Mouse (Mus musculus) heart, postnatal 0 days (tissue): ENCODE data around the gene Borcs6. TPM values are rescaled to one million over a fixed set of nuclear protein-coding genes. Genes with fewer than 3 reads are reported as not detected.

Experiments
- ATAC-seq: fragments of 200-750 bp; cut with Nextera tagmentation; 2 replicates; pipeline ENCODE4 v1.8.0; 2017; ENCODE audit warnings: low read depth, moderate number of reproducible peaks, moderate library complexity; ENCODE audit not compliant: insufficient read depth
- DNase-seq: peaks from one replicate; pipeline ENCODE4 v3.0.0-alpha.2; 2016; ENCODE audit warnings: low spot score
- H3K27ac ChIP-seq: fragments of 300-500 bp; sonication (generic); 2 replicates; pipeline ENCODE4 v1.5.1; 2014; ENCODE audit warnings: low read depth, mild to moderate bottlenecking
- H3K27me3 ChIP-seq: fragments of 300-500 bp; sonication (generic); 2 replicates; pipeline ENCODE4 v1.6.1; 2014; ENCODE audit warnings: low read length, mixed read lengths; ENCODE audit not compliant: control insufficient read depth, insufficient read depth
- H3K36me3 ChIP-seq: fragments of 300-500 bp; sonication (generic); replicated peaks from 2 replicates; pipeline ENCODE4 v1.6.1; 2014; ENCODE audit warnings: low read length, mixed read lengths; ENCODE audit not compliant: control insufficient read depth, insufficient read depth
- H3K4me1 ChIP-seq: fragments of 300-500 bp; sonication (generic); 2 replicates; pipeline ENCODE4 v1.6.1; 2014; ENCODE audit warnings: antibody characterized with exemption; ENCODE audit not compliant: control insufficient read depth, insufficient read depth
- H3K4me2 ChIP-seq: fragments of 300-500 bp; sonication (generic); 2 replicates; pipeline ENCODE4 v1.6.1; 2014; ENCODE audit warnings: low read depth, mild to moderate bottlenecking, low read length, moderate library complexity
- H3K4me3 ChIP-seq: fragments of 300-500 bp; sonication (generic); 2 replicates; pipeline ENCODE4 v1.5.1; 2014; ENCODE audit warnings: low read depth, low read length
- H3K9ac ChIP-seq: fragments of 300-500 bp; sonication (generic); replicated peaks from 2 replicates; pipeline ENCODE4 v1.6.1; 2014; ENCODE audit warnings: low read depth, low read length, mixed read lengths
- H3K9me3 ChIP-seq: fragments of 300-500 bp; sonication (generic); replicated peaks from 2 replicates; pipeline ENCODE4 v1.6.1; 2016; ENCODE audit warnings: low read length; ENCODE audit not compliant: control insufficient read depth
- CTCF ChIP-seq: IDR thresholded peaks from 2 replicates; pipeline ENCODE4 v1.5.1; 2016; ENCODE audit warnings: antibody characterized with exemption, control low read depth, low read depth
- EP300 ChIP-seq: IDR thresholded peaks from 2 replicates; pipeline ENCODE4 v1.6.1; 2016; ENCODE audit warnings: antibody characterized with exemption, low read depth
- WGBS: fragments of 180-500 bp; shearing (Covaris S2); extraction: QIAGEN DNeasy Blood & Tissue Kit; methylation state at CpG from one replicate; pipeline ENCODE4 v1.1.7; 2014; 5-methylcytosine and 5-hydroxymethylcytosine counted together
- polyA plus RNA-seq: library from polyadenylated mRNA; unstranded; fragments of >200 nt; fragmentation: Nextera tagmentation; extraction: Ambion mirVana; gene quantifications from 2 replicates; pipeline ENCODE4 v1.2.1, GENCODE M21; 2015
- total RNA-seq: library from RNA; depleted of rRNA; stranded (reverse); fragments of >200 nt; gene quantifications from 2 replicates; pipeline ENCODE4 v1.2.3, GENCODE M21; 2014; ENCODE audit warnings: low replicate concordance

The Borcs6 gene
- total and polyA plus RNA-seq, 2 experiments from 2014 or later: 12.1 to 24.1 TPM

GRCm38 (mm10) chr11:69035411-69035810 is 24.1 kb upstream of the Borcs6 start:
- no peak for ATAC-seq
- TF ChIP-seq CTCF (no peak), EP300 (no peak)
- Histone ChIP-seq H3K4me2 (peak overlapping the region; percentile 68; the same call in 1 of the 2 replicates), H3K4me1 (0 out of 2 replicates have a peak, but pooled peaks cover 4% of the 10 kb centered on the region), H3K27ac (peak overlapping the region; percentile 67; the same call in 1 of the 2 replicates), H3K4me3 (no peak overlapping the region), H3K36me3 (peaks cover 44% of the 10 kb centered on the region), H3K27me3 (no peaks in the 10 kb centered on the region), H3K9me3 (no peaks in the 10 kb centered on the region), H3K9ac (no peak overlapping the region)
- WGBS: 81% methylated on average over 9 of the region's 9 CpGs
- no peak for DNase-seq

DNA sequence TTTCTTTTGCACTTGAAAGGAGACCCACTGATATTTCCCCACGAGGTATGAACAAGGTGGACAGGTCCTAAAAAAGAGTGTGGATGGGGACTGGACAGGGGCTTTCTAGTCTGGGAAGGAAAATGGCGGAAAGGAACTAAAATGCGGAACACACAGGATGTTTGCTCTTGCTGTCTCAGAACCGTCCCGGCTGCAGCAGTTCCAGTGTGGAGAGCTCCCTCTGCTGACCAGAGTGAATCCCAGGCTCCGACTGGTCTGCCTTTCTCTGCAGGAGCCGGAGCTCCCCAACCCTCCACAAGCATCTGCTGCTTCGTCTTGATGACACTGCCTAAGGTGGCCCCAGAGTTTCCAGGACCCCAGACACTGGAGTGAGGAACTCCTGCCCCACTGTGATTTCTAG is 23.7 kb upstream of the Borcs6 start:
- peak; percentile 76 for TF ChIP-seq CTCF
- no peak for TF ChIP-seq EP300
- Histone ChIP-seq H3K4me1 (0 out of 2 replicates have a peak, but pooled peaks cover 4% of the 10 kb centered on the region), H3K27ac (peak overlapping the region; percentile 67), H3K4me3 (peak overlapping the region; percentile 76; the same call in 1 of the 2 replicates), H3K9ac (no peak overlapping the region), H3K9me3 (no peaks in the 10 kb centered on the region), H3K36me3 (peaks cover 40% of the 10 kb centered on the region), H3K4me2 (peak overlapping the region; percentile 68; the same call in 1 of the 2 replicates), H3K27me3 (no peaks in the 10 kb centered on the region)
- ATAC-seq: peak; percentile 39
- peak; percentile 85 for DNase-seq
- 5% methylated on average over 8 of the region's 8 CpGs for WGBS

DNA sequence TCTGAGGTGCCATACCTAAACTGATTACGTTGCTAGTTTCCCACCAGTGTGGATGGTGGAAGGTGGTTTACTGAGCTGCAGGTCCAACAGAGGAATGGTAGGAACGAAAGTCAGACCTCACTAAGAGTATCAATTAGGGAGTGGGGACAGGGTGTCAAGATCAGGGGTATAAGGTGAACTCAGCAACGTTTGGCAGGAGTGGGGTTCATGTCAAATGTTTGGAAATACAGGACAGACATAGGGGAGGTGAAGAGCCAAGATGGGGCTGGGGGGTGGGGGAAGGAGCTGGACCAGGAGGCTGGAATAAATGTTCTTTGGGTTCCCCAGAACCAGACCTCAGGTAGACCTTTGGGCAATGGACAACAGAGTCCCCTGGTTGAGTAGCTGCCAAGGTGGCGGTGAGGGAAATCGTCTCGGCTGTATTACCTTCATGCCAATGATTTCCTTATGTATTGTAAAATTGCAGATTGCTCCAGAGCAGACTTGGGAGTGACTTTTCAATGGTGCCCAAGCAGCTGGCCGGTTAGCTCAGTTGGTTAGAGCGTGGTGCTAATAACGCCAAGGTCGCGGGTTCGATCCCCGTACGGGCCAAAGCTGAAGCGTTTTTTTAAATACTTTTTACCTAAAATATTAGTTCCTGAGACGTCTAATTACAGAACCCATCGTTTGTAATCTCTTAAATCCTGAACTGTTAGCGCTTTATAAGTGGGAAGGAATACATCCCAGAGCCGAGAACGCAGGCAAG is 22.9 kb upstream of the Borcs6 start:
- Histone ChIP-seq H3K27ac (peak overlapping the region; percentile 73), H3K4me2 (peak overlapping the region; percentile 68), H3K9me3 (no peaks in the 10 kb centered on the region), H3K4me3 (peak overlapping the region; percentile 76), H3K36me3 (peaks cover 32% of the 10 kb centered on the region), H3K9ac (peak overlapping the region; percentile 63), H3K27me3 (no peaks in the 10 kb centered on the region), H3K4me1 (0 out of 2 replicates have a peak, but pooled peaks cover 4% of the 10 kb centered on the region)
- TF ChIP-seq CTCF (no peak), EP300 (0 out of 2 replicates have a peak, but pooled peaks have one; percentile 24)
- no peak for ATAC-seq
- peak; percentile 43 for DNase-seq
- 10% methylated on average over 20 of the region's 20 CpGs for whole genome bisulfite sequencing

DNA sequence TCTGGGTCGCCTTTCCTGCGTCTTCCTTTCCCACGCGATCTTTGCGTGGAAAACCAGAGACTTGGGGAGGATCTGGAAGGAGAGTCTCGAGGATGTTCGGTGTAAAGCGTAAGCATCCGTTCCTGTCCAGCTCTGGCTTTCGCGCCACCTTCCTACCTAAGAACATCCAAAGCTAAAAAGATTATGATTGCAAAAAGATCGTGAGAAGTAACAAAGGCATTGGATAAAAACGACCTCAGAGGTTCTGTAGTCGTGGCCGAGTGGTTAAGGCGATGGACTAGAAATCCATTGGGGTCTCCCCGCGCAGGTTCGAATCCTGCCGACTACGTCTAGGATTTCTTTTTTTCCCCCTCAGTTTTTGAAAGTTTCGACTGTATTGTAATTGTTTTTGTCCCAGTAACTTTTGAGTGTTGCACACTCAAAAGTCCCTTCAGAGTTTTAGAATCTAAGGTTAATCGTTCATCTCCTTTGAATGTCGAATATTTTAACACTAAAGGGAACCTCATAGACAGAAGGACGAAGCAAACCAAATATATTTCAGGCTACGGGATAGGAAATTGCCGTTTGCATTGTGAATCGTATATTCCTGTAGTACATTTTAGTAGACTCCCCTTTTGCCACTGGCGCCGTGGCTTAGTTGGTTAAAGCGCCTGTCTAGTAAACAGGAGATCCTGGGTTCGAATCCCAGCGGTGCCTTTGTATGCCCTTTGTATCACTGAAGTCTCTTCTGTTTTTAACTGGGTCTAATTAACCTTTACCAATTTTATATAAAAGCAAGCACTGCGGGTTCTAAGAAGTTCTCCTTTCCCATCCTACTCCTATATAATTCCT is 22.1 kb upstream of the Borcs6 start:
- H3K4me3 ChIP-seq: peak overlapping the region; percentile 76
- peak overlapping the region; percentile 63 for H3K9ac ChIP-seq
- H3K4me1 ChIP-seq: 0 out of 2 replicates have a peak, but pooled peaks cover 4% of the 10 kb centered on the region
- peak; percentile 29; the same call in 1 of the 2 replicates for ATAC-seq
- DNase-seq: peak; percentile 68
- TF ChIP-seq CTCF (no peak), EP300 (peak; percentile 26; the same call in 1 of the 2 replicates)
- peak overlapping the region; percentile 68 for H3K4me2 ChIP-seq
- no peaks in the 10 kb centered on the region for H3K27me3 ChIP-seq
- H3K27ac ChIP-seq: peak overlapping the region; percentile 73
- WGBS: under 1% methylated on average over 34 of the region's 34 CpGs
- H3K36me3 ChIP-seq: peaks cover 27% of the 10 kb centered on the region
- no peaks in the 10 kb centered on the region for H3K9me3 ChIP-seq

GRCm38 (mm10) chr11:69038173-69038572 is 21.3 kb upstream of the Borcs6 start:
- WGBS: 71% methylated on average over 5 of the region's 5 CpGs
- Histone ChIP-seq H3K4me2 (no peak overlapping the region), H3K27ac (no peak overlapping the region), H3K4me1 (0 out of 2 replicates have a peak, but pooled peaks cover 4% of the 10 kb centered on the region), H3K4me3 (no peak overlapping the region), H3K27me3 (no peaks in the 10 kb centered on the region), H3K36me3 (peaks cover 20% of the 10 kb centered on the region), H3K9ac (no peak overlapping the region), H3K9me3 (no peaks in the 10 kb centered on the region)
- ATAC-seq (no peak), DNase-seq (no peak)
- no peak for TF ChIP-seq EP300
- no peak for TF ChIP-seq CTCF
